Mouse (Mus musculus) limb, embryonic 14.5 days (tissue): Measurements from ENCODE around the gene Kank1. TPM values are rescaled to one million over a fixed set of nuclear protein-coding genes. Genes with fewer than 3 reads are reported as not detected.

Experiments used
- ATAC-seq: fragments of 200-750 bp; cut with Nextera tagmentation; 2 replicates; pipeline ENCODE4 v1.8.0; 2017; ENCODE audit warnings: low read depth, moderate number of reproducible peaks, moderate TSS enrichment; ENCODE audit not compliant: low FRiP score
- DNase-seq: peaks from one replicate; pipeline ENCODE4 v3.0.0-alpha.2; 2015; ENCODE audit warnings: low spot score
- H3K27ac ChIP-seq: fragments of 300-500 bp; sonication (generic); replicated peaks from 2 replicates; pipeline ENCODE4 v1.5.1; 2014; ENCODE audit warnings: low read depth, mild to moderate bottlenecking, low read length, moderate library complexity, mixed read lengths
- H3K27me3 ChIP-seq: fragments of 300-500 bp; sonication (generic); 2 replicates; pipeline ENCODE4 v1.6.1; 2014; ENCODE audit warnings: low read length, mixed read lengths; ENCODE audit not compliant: control insufficient read depth, insufficient read depth
- H3K36me3 ChIP-seq: fragments of 300-500 bp; sonication (generic); 2 replicates; pipeline ENCODE4 v1.6.1; 2014; ENCODE audit warnings: mild to moderate bottlenecking, low read length, moderate library complexity, mixed read lengths; ENCODE audit not compliant: control insufficient read depth, insufficient read depth
- H3K4me1 ChIP-seq: fragments of 300-500 bp; sonication (generic); 2 replicates; pipeline ENCODE4 v1.6.1; 2014; ENCODE audit warnings: antibody characterized with exemption, low read length, mixed read lengths; ENCODE audit not compliant: control insufficient read depth, insufficient read depth
- H3K4me2 ChIP-seq: fragments of 300-500 bp; sonication (generic); replicated peaks from 2 replicates; pipeline ENCODE4 v1.6.1; 2014; ENCODE audit warnings: low read depth, mild to moderate bottlenecking, low read length, moderate library complexity; ENCODE audit not compliant: severe bottlenecking
- H3K4me3 ChIP-seq: fragments of 300-500 bp; sonication (generic); replicated peaks from 2 replicates; pipeline ENCODE4 v1.5.1; 2014; ENCODE audit warnings: low read length
- H3K9ac ChIP-seq: fragments of 300-500 bp; sonication (generic); 2 replicates; pipeline ENCODE4 v1.6.1; 2014; ENCODE audit warnings: mild to moderate bottlenecking, low read depth, low read length, moderate library complexity; ENCODE audit not compliant: severe bottlenecking
- H3K9me3 ChIP-seq: fragments of 300-500 bp; sonication (generic); 2 replicates; pipeline ENCODE4 v1.6.1; 2016; ENCODE audit warnings: low read length; ENCODE audit not compliant: control insufficient read depth
- POLR2A ChIP-seq: fragments of 200-500 bp; IDR thresholded peaks from 2 replicates; pipeline ENCODE4 v1.8.0; 2012; ENCODE audit warnings: inconsistent platforms, mild to moderate bottlenecking, moderate library complexity, borderline replicate concordance; ENCODE audit not compliant: insufficient read depth, insufficient read length; ENCODE audit errors: extremely low read depth
- WGBS: fragments of 180-500 bp; shearing (Covaris S2); extraction: QIAGEN DNeasy Blood & Tissue Kit; methylation state at CpG from one replicate; pipeline ENCODE4 v1.1.7; 2014; 5-methylcytosine and 5-hydroxymethylcytosine counted together
- polyA plus RNA-seq, 2 experiments: library from polyadenylated mRNA; depleted of rRNA in 1 of 2; stranded (reverse) in 1 of 2; unstranded in 1 of 2; fragments of >200 nt; fragmentation: Nextera tagmentation in 1 of 2; extraction: Ambion mirVana in 1 of 2; gene quantifications; 2 replicates each; pipeline versions ENCODE4 v1.2.1 to v1.2.3; 2012 to 2014

The Kank1 gene
- polyA plus RNA-seq, 2 experiments: 26.0 to 38.2 TPM

GRCm38 (mm10) chr19:25315458-25315889 is 78.7 kb downstream of the Kank1 start:
- no peak overlapping the region for H3K27ac ChIP-seq
- no peaks in the 10 kb centered on the region for H3K4me1 ChIP-seq
- no peaks in the 10 kb centered on the region for H3K27me3 ChIP-seq
- H3K9ac ChIP-seq: no peak overlapping the region
- H3K9me3 ChIP-seq: no peaks in the 10 kb centered on the region
- DNase-seq: no peak
- no peak for ATAC-seq
- 29% methylated on average over 14 of the region's 14 CpGs for WGBS
- no peaks in the 10 kb centered on the region for H3K36me3 ChIP-seq
- H3K4me2 ChIP-seq: no peak overlapping the region
- no peak overlapping the region for H3K4me3 ChIP-seq
- no peak for TF ChIP-seq POLR2A

- 77% methylated on average over 5 of the region's 5 CpGs for WGBS
- ATAC-seq (no peak), DNase-seq (no peak)
- no peak for TF ChIP-seq POLR2A
- Histone ChIP-seq H3K9me3 (no peaks in the 10 kb centered on the region), H3K27me3 (no peaks in the 10 kb centered on the region), H3K9ac (no peak overlapping the region), H3K36me3 (no peaks in the 10 kb centered on the region), H3K27ac (no peak overlapping the region), H3K4me1 (no peaks in the 10 kb centered on the region), H3K4me3 (no peak overlapping the region), H3K4me2 (no peak overlapping the region)
Measured at GRCm38 (mm10) chr19:25315993-25316392, 79.2 kb downstream of the Kank1 start.

GRCm38 (mm10) chr19:25324265-25324664 is 87.5 kb downstream of the Kank1 start:
- Histone ChIP-seq H3K4me1 (0 out of 2 replicates have a peak, but pooled peaks cover 4% of the 10 kb centered on the region), H3K27ac (no peak overlapping the region), H3K4me3 (no peak overlapping the region), H3K36me3 (no peaks in the 10 kb centered on the region), H3K27me3 (no peaks in the 10 kb centered on the region), H3K9me3 (no peaks in the 10 kb centered on the region), H3K4me2 (no peak overlapping the region), H3K9ac (no peak overlapping the region)
- no peak for TF ChIP-seq POLR2A
- no peak for DNase-seq
- WGBS: 66% methylated on average over 7 of the region's 7 CpGs
- no peak for ATAC-seq

GRCm38 (mm10) chr19:25325113-25326001 is 88.6 kb downstream of the Kank1 start:
- Histone ChIP-seq H3K36me3 (no peaks in the 10 kb centered on the region), H3K9me3 (no peaks in the 10 kb centered on the region), H3K4me2 (no peak overlapping the region), H3K4me1 (0 out of 2 replicates have a peak, but pooled peaks cover 4% of the 10 kb centered on the region), H3K9ac (no peak overlapping the region), H3K27me3 (no peaks in the 10 kb centered on the region), H3K27ac (no peak overlapping the region), H3K4me3 (no peak overlapping the region)
- ATAC-seq (no peak), DNase-seq (no peak)
- no peak for TF ChIP-seq POLR2A
- WGBS: 49% methylated on average over 9 of the region's 9 CpGs

GRCm38 (mm10) chr19:25326002-25326300 is 89.2 kb downstream of the Kank1 start:
- Histone ChIP-seq H3K27ac (no peak overlapping the region), H3K36me3 (no peaks in the 10 kb centered on the region), H3K9me3 (no peaks in the 10 kb centered on the region), H3K4me3 (no peak overlapping the region), H3K4me1 (0 out of 2 replicates have a peak, but pooled peaks cover 4% of the 10 kb centered on the region), H3K4me2 (no peak overlapping the region), H3K27me3 (no peaks in the 10 kb centered on the region), H3K9ac (no peak overlapping the region)
- ATAC-seq: no peak
- DNase-seq: no peak
- TF ChIP-seq POLR2A: no peak
- whole genome bisulfite sequencing: 22% methylated on average over 4 of the region's 4 CpGs
